Mouse (Mus musculus) Patski (cell line): ENCODE results near the gene Hlcs. TPM values are rescaled to one million over a fixed set of nuclear protein-coding genes. Genes with fewer than 3 reads are reported as not detected.

ENCODE experiments used
- ATAC-seq: fragments of 100-300 bp; one replicate; pipeline ENCODE4 v1.8.0; 2021
- CTCF ChIA-PET: fragments of 350-600 bp; sonication (Branson Sonifier 250); formaldehyde crosslinking; loops from one replicate; lab custom pipeline; 2022; ENCODE audit warnings: inconsistent platforms; lab: Charles Lee
- POLR2A ChIA-PET: fragments of 350-600 bp; sonication (Branson Sonifier 250); formaldehyde crosslinking; loops from one replicate; lab custom pipeline; 2022; ENCODE audit warnings: antibody characterized with exemption, inconsistent platforms; lab: Charles Lee
- DNase-seq: peaks from one replicate; pipeline ENCODE4 v3.0.0-alpha.2; 2011; ENCODE audit warnings: low read depth, low spot score
- H3K27me3 ChIP-seq: fragments of 371-371 bp; one replicate; pipeline ENCODE4 v1.5.1; 2021
- CTCF ChIP-seq: fragments of 100-300 bp; IDR thresholded peaks from one replicate; pipeline ENCODE4 v1.5.1; 2021
- in situ Hi-C: fragments of 300-500 bp; cut with MboI; formaldehyde crosslinking; loops from 3 replicates; pipeline ENCODE4 v1.11.1; 2018; ENCODE audit warnings: low pct_unique_long_range_greater_than_20kb, mixed read lengths
- polyA plus RNA-seq: library from polyadenylated mRNA; unstranded; gene quantifications from one replicate; pipeline ENCODE4 v1.2.3, GENCODE M21; 2021

Gene Hlcs
- polyA plus RNA-seq, 1 experiment from 2014 or later: 15.3 TPM

GRCm38 (mm10) chr16:94309025-94309424 lies 4.3 kb downstream of the Hlcs start:
- no peaks in the 10 kb centered on the region for H3K27me3 ChIP-seq
- ATAC-seq (no peak), DNase-seq (no peak)
- TF ChIP-seq CTCF: no peak
- in situ Hi-C loops: no loop called here
- ChIA-PET CTCF (interaction anchor here (1.2 kb wide), 1 partner anchor 91 kb away, joined by 3 read pairs; no protein-coding TSS in a partner anchor), POLR2A (no interaction called here)

DNA sequence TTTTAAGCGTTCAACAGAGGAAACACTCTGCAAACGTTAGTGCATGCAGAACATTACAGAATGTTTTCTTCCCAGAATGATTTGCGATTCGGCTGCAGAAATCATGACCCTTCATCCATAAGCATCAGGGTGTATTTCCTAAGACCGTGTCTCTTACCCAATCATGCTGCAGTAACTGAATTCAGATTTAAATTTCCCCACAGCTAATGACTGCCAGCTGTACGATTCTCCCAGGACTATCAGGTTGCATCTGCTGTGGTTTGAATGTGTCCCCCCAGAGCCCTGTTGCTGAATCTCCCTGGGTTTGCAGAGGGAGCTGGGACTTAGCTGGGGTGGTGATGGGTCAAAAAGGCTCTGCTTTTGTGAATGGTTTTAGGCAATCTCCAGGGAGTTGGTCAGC lies 5.4 kb downstream of the Hlcs start:
- no peaks in the 10 kb centered on the region for H3K27me3 ChIP-seq
- TF ChIP-seq CTCF: no peak
- ChIA-PET POLR2A (no interaction called here), CTCF (interaction anchor here (1.4 to 2.7 kb wide), 2 partner anchors 10 to 11 kb away, joined by 4 to 9 read pairs; no protein-coding TSS in a partner anchor)
- in situ Hi-C loops: no loop called here
- ATAC-seq (no peak), DNase-seq (no peak)

DNA sequence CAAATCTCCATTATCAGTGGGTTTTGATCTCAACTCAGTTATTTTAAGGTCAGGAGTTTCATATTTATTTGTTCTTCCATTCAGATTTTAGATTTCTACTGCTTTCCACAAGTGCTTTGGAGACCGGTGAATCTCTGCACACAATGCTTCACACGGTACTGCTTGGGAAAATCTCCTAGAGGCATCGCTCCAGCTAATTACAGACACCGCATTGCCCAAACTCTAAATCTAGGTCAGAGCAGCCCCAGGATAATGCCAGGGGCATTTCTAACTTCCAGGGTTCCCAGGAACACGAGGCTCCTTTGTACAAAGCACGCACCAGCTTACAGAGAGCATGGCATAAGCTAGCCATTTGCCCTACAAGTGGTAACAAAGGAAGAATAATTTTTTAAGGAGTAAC lies 5.8 kb downstream of the Hlcs start:
- ChIA-PET POLR2A (no interaction called here), CTCF (interaction anchor here (1.4 to 2.7 kb wide), 2 partner anchors 9 to 11 kb away, joined by 4 to 9 read pairs; no protein-coding TSS in a partner anchor)
- in situ Hi-C loops: no loop called here
- no peak for ATAC-seq
- no peaks in the 10 kb centered on the region for H3K27me3 ChIP-seq
- DNase-seq: no peak
- TF ChIP-seq CTCF: no peak

DNA sequence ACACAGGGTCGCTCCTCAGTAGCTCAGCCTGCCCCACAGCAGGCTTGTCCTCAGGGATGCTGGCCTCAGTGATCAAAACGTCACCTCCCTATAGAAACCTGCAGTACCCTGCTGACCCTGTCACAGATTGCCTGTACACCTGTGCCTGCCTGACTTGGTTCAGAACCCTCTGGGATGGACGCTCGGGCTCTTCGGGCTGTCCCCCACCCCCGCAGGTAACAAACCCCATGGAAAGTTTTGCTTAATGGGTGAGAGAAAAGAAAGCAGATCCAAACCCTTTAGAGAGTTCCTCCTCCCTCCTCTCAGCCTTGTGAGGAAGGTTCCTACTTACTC lies 10.2 kb downstream of the Hlcs start:
- POLR2A ChIA-PET: no interaction called here
- no peaks in the 10 kb centered on the region for H3K27me3 ChIP-seq
- TF ChIP-seq CTCF: no peak
- CTCF ChIA-PET: interaction anchor here (1.3 to 1.5 kb wide), 2 partner anchors 10 to 12 kb away, joined by 4 read pairs; no protein-coding TSS in a partner anchor
- DNase-seq (no peak), ATAC-seq (peak; percentile 29)
- in situ Hi-C loops: no loop called here

DNA sequence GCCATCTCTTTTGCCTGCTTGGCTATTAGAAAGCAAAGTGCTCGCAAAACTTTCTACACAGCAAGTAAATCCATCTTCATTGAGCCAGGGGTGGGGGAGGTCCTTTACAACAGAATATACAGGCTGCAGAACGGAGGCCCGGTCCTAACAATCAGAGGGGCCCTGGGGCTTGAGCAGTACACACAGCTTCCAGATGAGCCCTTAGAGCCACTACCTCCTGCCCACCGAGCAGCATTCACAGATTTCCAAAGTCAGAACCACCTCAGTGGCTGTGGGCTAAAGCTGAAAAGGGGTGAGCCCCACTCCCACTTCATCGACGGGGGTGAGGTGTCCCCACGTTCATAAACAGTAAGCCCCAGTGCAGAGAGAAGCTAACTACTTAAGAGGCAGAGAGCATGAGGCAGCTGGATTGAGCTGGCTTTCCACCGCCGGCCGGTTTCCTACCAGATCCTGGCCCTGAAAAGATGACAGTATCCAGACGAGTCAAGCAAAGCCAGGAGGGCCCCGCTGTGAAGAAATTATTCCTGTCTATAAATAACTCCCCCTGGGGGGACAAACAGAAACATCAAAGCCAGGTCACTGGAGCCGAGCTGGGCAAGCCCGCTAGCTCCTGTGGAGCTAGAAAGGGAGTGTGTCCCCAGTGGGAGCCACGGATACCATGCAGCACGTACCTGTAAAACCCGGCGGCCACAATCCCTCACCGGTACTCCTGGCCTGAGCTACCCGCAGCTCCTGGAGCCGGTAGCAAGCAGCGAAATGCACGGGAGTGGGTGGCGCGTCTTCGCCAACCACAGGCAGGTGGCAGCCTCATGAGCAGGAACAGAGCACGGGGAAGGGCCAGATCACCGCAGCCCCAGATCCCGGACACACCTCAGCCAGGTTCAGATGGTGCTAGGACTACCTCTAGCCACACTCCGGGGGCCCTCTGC lies 10.8 kb downstream of the Hlcs start:
- ATAC-seq: peak; percentile 64
- in situ Hi-C loops: no loop called here
- ChIA-PET POLR2A (interaction anchor here (0.6 kb wide), 1 partner anchor 109 kb away, joined by 3 read pairs; no protein-coding TSS in a partner anchor), CTCF (interaction anchor here (1.3 to 1.5 kb wide), 4 partner anchors 9 to 33 kb away, joined by 3 to 4 read pairs (median 4); partner anchors contain the start of gene Hlcs)
- DNase-seq: peak; percentile 34
- TF ChIP-seq CTCF: no peak
- no peaks in the 10 kb centered on the region for H3K27me3 ChIP-seq

- in situ Hi-C loops: no loop called here
- DNase-seq (no peak), ATAC-seq (no peak)
- POLR2A ChIA-PET: no interaction called here
- no peaks in the 10 kb centered on the region for H3K27me3 ChIP-seq
- no peak for TF ChIP-seq CTCF
- CTCF ChIA-PET: interaction anchor here (1.3 to 1.5 kb wide), 4 partner anchors 8 to 32 kb away, joined by 3 to 4 read pairs (median 4); partner anchors contain the start of gene Hlcs
These were observed 11.7 kb downstream of the Hlcs start for GRCm38 (mm10) chr16:94301696-94302095.

- no peak for ATAC-seq
- POLR2A ChIA-PET: no interaction called here
- no peak for DNase-seq
- TF ChIP-seq CTCF: no peak
- CTCF ChIA-PET: no interaction called here
- in situ Hi-C loops: no loop called here
- H3K27me3 ChIP-seq: no peaks in the 10 kb centered on the region
These were observed 12.2 kb downstream of the Hlcs start for GRCm38 (mm10) chr16:94301194-94301593.

GRCm38 (mm10) chr16:94299210-94299609 lies 14.2 kb downstream of the Hlcs start:
- DNase-seq: no peak
- H3K27me3 ChIP-seq: no peaks in the 10 kb centered on the region
- ChIA-PET CTCF (interaction anchor here (1.7 kb wide), 1 partner anchor 8 kb away, joined by 9 read pairs; no protein-coding TSS in a partner anchor), POLR2A (no interaction called here)
- in situ Hi-C loops: no loop called here
- TF ChIP-seq CTCF: no peak
- ATAC-seq: no peak

GRCm38 (mm10) chr16:94298081-94298480 lies 15.3 kb downstream of the Hlcs start:
- ATAC-seq (no peak), DNase-seq (no peak)
- H3K27me3 ChIP-seq: peaks cover 2% of the 10 kb centered on the region
- no peak for TF ChIP-seq CTCF
- ChIA-PET CTCF (interaction anchor here (1.7 kb wide), 1 partner anchor 9 kb away, joined by 9 read pairs; no protein-coding TSS in a partner anchor), POLR2A (no interaction called here)
- in situ Hi-C loops: no loop called here

DNA sequence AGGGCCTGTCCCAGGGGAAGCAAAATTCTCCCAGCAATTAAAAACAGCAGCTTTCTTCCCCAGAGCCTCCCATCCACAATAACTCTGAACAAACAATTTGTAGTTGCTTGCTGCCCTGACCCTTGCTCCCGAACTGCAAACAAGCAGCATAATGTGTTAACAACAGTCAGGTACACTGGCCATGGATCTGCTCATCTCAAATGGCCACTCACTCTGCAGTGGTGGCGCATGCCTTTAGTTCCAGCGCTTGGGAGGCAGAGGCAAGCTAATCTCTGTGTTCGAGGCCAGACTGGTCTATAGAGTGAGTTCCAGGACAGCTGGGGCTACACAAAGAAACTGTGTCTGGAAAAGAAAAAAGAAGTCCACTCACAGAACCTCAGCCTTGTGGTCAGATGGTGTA lies 22.2 kb downstream of the Hlcs start:
- no peak for ATAC-seq
- TF ChIP-seq CTCF: no peak
- in situ Hi-C loops: no loop called here
- ChIA-PET CTCF (interaction anchor here (1.2 to 2.1 kb wide), 2 partner anchors 11 to 23 kb away, joined by 4 read pairs; partner anchors contain the start of gene Hlcs), POLR2A (no interaction called here)
- DNase-seq: no peak
- peaks cover 9% of the 10 kb centered on the region for H3K27me3 ChIP-seq
